Mouse (Mus musculus) cortical plate, adult 2 months (tissue): ENCODE data around the gene Mrpl57.

ENCODE experiments used
- CTCF ChIP-seq: fragments of 200-500 bp; IDR thresholded peaks from 2 replicates; pipeline ENCODE4 v1.5.1; 2011; ENCODE audit warnings: mild to moderate bottlenecking, control low read depth, low read length; ENCODE audit not compliant: insufficient read depth; ENCODE audit errors: extremely low read depth
- POLR2A ChIP-seq: fragments of 200-500 bp; IDR thresholded peaks from 2 replicates; pipeline ENCODE4 v1.6.1; 2011; ENCODE audit warnings: mild to moderate bottlenecking, low read length, control low read depth; ENCODE audit not compliant: insufficient read depth; ENCODE audit errors: extremely low read depth

DNA sequence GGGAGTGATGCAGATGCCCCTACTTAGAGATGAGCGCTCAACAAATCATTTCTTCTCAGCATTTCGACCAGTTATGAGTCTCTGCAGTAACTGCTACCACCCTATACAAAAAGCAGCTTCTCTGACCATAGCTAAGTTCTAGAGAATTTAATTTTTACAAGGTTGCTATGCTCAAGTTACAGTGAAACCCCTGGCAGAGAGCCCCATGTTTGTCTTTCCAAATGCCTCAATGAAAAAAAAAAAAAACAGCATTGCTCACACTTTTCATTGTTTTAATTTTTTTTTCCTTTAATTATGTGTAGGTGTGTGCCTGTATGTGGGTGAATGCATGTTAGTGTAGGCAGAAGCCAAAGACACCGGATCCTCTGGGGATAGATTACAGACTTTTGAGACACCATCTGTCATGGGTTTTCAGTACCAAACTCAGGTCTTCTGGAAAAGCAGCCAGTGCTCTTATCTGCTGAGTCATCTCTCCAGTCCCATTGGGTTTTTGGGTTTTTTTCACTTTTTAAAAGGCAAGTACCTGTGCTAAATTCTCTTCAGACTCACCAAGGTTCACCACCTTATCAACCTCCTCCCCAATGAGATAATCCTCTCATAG, 40.7 kb downstream of the Mrpl57 start:
- TF ChIP-seq CTCF (no peak), POLR2A (no peak)
